Mouse (Mus musculus): Measurements from ENCODE around the gene Olfr521. TPM values are rescaled to one million over a fixed set of nuclear protein-coding genes. Genes with fewer than 3 reads are reported as not detected.

Gene Olfr521
- polyA plus RNA-seq, 1 experiment from 2014 or later = not detected

- no peak for ATAC-seq (ENCODE audit: low read depth)
- H3K36me3 ChIP-seq (ENCODE audit: control insufficient read depth, insufficient read depth, low read length) = no peaks in the 10 kb centered on the region
- no peak overlapping the region for H3K9ac ChIP-seq (replicated peaks; ENCODE audit: low read depth, low read length)
- H3K4me1 ChIP-seq (ENCODE audit: control insufficient read depth, insufficient read depth, low read length) = no peaks in the 10 kb centered on the region
- H3K4me2 ChIP-seq (ENCODE audit: low read depth, low read length) = no peak overlapping the region
- H3K4me3 ChIP-seq (ENCODE audit: low read depth, low read length) = no peak overlapping the region
- no peak overlapping the region for H3K27ac ChIP-seq (ENCODE audit: low read depth, low read length)
- no peaks in the 10 kb centered on the region for H3K27me3 ChIP-seq (ENCODE audit: control insufficient read depth, insufficient read depth, low read length)
- no peaks in the 10 kb centered on the region for H3K9me3 ChIP-seq (ENCODE audit: control insufficient read depth, low read length)
- 84% methylated on average over 3 of the region's 3 CpGs for WGBS
These were observed 23.5 kb downstream of the Olfr521 start for GRCm38 (mm10) chr7:99786774-99787173.

- 14% methylated on average over 2 of the region's 2 CpGs for WGBS
- H3K27me3 ChIP-seq (ENCODE audit: control insufficient read depth, insufficient read depth, low read length) = no peaks in the 10 kb centered on the region
- H3K36me3 ChIP-seq (ENCODE audit: control insufficient read depth, insufficient read depth, low read length) = no peaks in the 10 kb centered on the region
- no peak for ATAC-seq (ENCODE audit: low read depth)
- H3K9me3 ChIP-seq (ENCODE audit: control insufficient read depth, low read length) = no peaks in the 10 kb centered on the region
- H3K27ac ChIP-seq (ENCODE audit: low read depth, low read length) = no peak overlapping the region
- no peak overlapping the region for H3K4me3 ChIP-seq (ENCODE audit: low read depth, low read length)
- no peaks in the 10 kb centered on the region for H3K4me1 ChIP-seq (ENCODE audit: control insufficient read depth, insufficient read depth, low read length)
- H3K9ac ChIP-seq (replicated peaks; ENCODE audit: low read depth, low read length) = no peak overlapping the region
- H3K4me2 ChIP-seq (ENCODE audit: low read depth, low read length) = no peak overlapping the region
These were observed 24.6 kb downstream of the Olfr521 start for GRCm38 (mm10) chr7:99787935-99788334.

GRCm38 (mm10) chr7:99788563-99788962, 25.3 kb downstream of the Olfr521 start:
- Histone ChIP-seq H3K9ac (replicated peaks; ENCODE audit: low read depth, low read length) (no peak overlapping the region), H3K4me3 (ENCODE audit: low read depth, low read length) (no peak overlapping the region), H3K4me1 (ENCODE audit: control insufficient read depth, insufficient read depth, low read length) (no peaks in the 10 kb centered on the region), H3K27ac (ENCODE audit: low read depth, low read length) (no peak overlapping the region), H3K9me3 (ENCODE audit: control insufficient read depth, low read length) (no peaks in the 10 kb centered on the region), H3K4me2 (ENCODE audit: low read depth, low read length) (no peak overlapping the region), H3K27me3 (ENCODE audit: control insufficient read depth, insufficient read depth, low read length) (no peaks in the 10 kb centered on the region), H3K36me3 (ENCODE audit: control insufficient read depth, insufficient read depth, low read length) (no peaks in the 10 kb centered on the region)
- no peak for ATAC-seq (ENCODE audit: low read depth)
- WGBS = 28% methylated on average over 5 of the region's 5 CpGs

- Histone ChIP-seq H3K4me2 (ENCODE audit: low read depth, low read length) (no peak overlapping the region), H3K36me3 (ENCODE audit: control insufficient read depth, insufficient read depth, low read length) (no peaks in the 10 kb centered on the region), H3K4me3 (ENCODE audit: low read depth, low read length) (no peak overlapping the region), H3K9ac (replicated peaks; ENCODE audit: low read depth, low read length) (no peak overlapping the region), H3K27ac (ENCODE audit: low read depth, low read length) (peak overlapping the region; percentile 68), H3K9me3 (ENCODE audit: control insufficient read depth, low read length) (no peaks in the 10 kb centered on the region), H3K27me3 (ENCODE audit: control insufficient read depth, insufficient read depth, low read length) (no peaks in the 10 kb centered on the region), H3K4me1 (ENCODE audit: control insufficient read depth, insufficient read depth, low read length) (peaks cover 9% of the 10 kb centered on the region; the same call in 1 of the 2 replicates)
- WGBS = 43% methylated on average over 10 of the region's 10 CpGs
- peak; percentile 52 for ATAC-seq (ENCODE audit: low read depth)
These were observed 27.5 kb downstream of the Olfr521 start for GRCm38 (mm10) chr7:99790816-99791215.

GRCm38 (mm10) chr7:99794096-99794495, 30.8 kb downstream of the Olfr521 start:
- no peaks in the 10 kb centered on the region for H3K27me3 ChIP-seq (ENCODE audit: control insufficient read depth, insufficient read depth, low read length)
- peaks cover 17% of the 10 kb centered on the region for H3K4me1 ChIP-seq (ENCODE audit: control insufficient read depth, insufficient read depth, low read length)
- no peak overlapping the region for H3K4me2 ChIP-seq (ENCODE audit: low read depth, low read length)
- no peaks in the 10 kb centered on the region for H3K36me3 ChIP-seq (ENCODE audit: control insufficient read depth, insufficient read depth, low read length)
- no peak overlapping the region for H3K9ac ChIP-seq (replicated peaks; ENCODE audit: low read depth, low read length)
- no peak overlapping the region for H3K27ac ChIP-seq (ENCODE audit: low read depth, low read length)
- H3K9me3 ChIP-seq (ENCODE audit: control insufficient read depth, low read length) = no peaks in the 10 kb centered on the region
- 70% methylated on average over 2 of the region's 2 CpGs for WGBS
- ATAC-seq (ENCODE audit: low read depth) = no peak
- no peak overlapping the region for H3K4me3 ChIP-seq (ENCODE audit: low read depth, low read length)

- H3K4me1 ChIP-seq (ENCODE audit: control insufficient read depth, insufficient read depth, low read length) = peaks cover 17% of the 10 kb centered on the region
- ATAC-seq (ENCODE audit: low read depth) = peak; percentile 73
- no peaks in the 10 kb centered on the region for H3K36me3 ChIP-seq (ENCODE audit: control insufficient read depth, insufficient read depth, low read length)
- no peaks in the 10 kb centered on the region for H3K27me3 ChIP-seq (ENCODE audit: control insufficient read depth, insufficient read depth, low read length)
- peak overlapping the region; percentile 19 for H3K4me2 ChIP-seq (ENCODE audit: low read depth, low read length)
- no peaks in the 10 kb centered on the region for H3K9me3 ChIP-seq (ENCODE audit: control insufficient read depth, low read length)
- H3K9ac ChIP-seq (replicated peaks; ENCODE audit: low read depth, low read length) = no peak overlapping the region
- H3K27ac ChIP-seq (ENCODE audit: low read depth, low read length) = peak overlapping the region; percentile 60
- 9% methylated on average over 17 of the region's 17 CpGs for WGBS
- H3K4me3 ChIP-seq (ENCODE audit: low read depth, low read length) = no peak overlapping the region
These were observed 32.1 kb downstream of the Olfr521 start for GRCm38 (mm10) chr7:99795192-99795981.

- peak overlapping the region; percentile 66; the same call in 1 of the 2 replicates for H3K27ac ChIP-seq (ENCODE audit: low read depth, low read length)
- H3K9ac ChIP-seq (replicated peaks; ENCODE audit: low read depth, low read length) = no peak overlapping the region
- ATAC-seq (ENCODE audit: low read depth) = no peak
- H3K4me1 ChIP-seq (ENCODE audit: control insufficient read depth, insufficient read depth, low read length) = peaks cover 17% of the 10 kb centered on the region
- H3K27me3 ChIP-seq (ENCODE audit: control insufficient read depth, insufficient read depth, low read length) = no peaks in the 10 kb centered on the region
- 49% methylated on average over 3 of the region's 3 CpGs for WGBS
- no peak overlapping the region for H3K4me2 ChIP-seq (ENCODE audit: low read depth, low read length)
- no peaks in the 10 kb centered on the region for H3K36me3 ChIP-seq (ENCODE audit: control insufficient read depth, insufficient read depth, low read length)
- no peak overlapping the region for H3K4me3 ChIP-seq (ENCODE audit: low read depth, low read length)
- no peaks in the 10 kb centered on the region for H3K9me3 ChIP-seq (ENCODE audit: control insufficient read depth, low read length)
These were observed 33.2 kb downstream of the Olfr521 start for GRCm38 (mm10) chr7:99796471-99796870.

GRCm38 (mm10) chr7:99797261-99797660, 34.0 kb downstream of the Olfr521 start:
- Histone ChIP-seq H3K4me3 (ENCODE audit: low read depth, low read length) (no peak overlapping the region), H3K4me1 (ENCODE audit: control insufficient read depth, insufficient read depth, low read length) (peaks cover 17% of the 10 kb centered on the region), H3K27me3 (ENCODE audit: control insufficient read depth, insufficient read depth, low read length) (no peaks in the 10 kb centered on the region), H3K9ac (replicated peaks; ENCODE audit: low read depth, low read length) (no peak overlapping the region), H3K4me2 (ENCODE audit: low read depth, low read length) (no peak overlapping the region), H3K27ac (ENCODE audit: low read depth, low read length) (no peak overlapping the region), H3K9me3 (ENCODE audit: control insufficient read depth, low read length) (no peaks in the 10 kb centered on the region), H3K36me3 (ENCODE audit: control insufficient read depth, insufficient read depth, low read length) (no peaks in the 10 kb centered on the region)
- ATAC-seq (ENCODE audit: low read depth) = no peak
- WGBS = 57% methylated on average over 3 of the region's 3 CpGs

- 34% methylated on average over 6 of the region's 6 CpGs for WGBS
- no peak overlapping the region for H3K9ac ChIP-seq (replicated peaks; ENCODE audit: low read depth, low read length)
- peaks cover 17% of the 10 kb centered on the region for H3K4me1 ChIP-seq (ENCODE audit: control insufficient read depth, insufficient read depth, low read length)
- no peak overlapping the region for H3K4me3 ChIP-seq (ENCODE audit: low read depth, low read length)
- no peak overlapping the region for H3K27ac ChIP-seq (ENCODE audit: low read depth, low read length)
- no peaks in the 10 kb centered on the region for H3K9me3 ChIP-seq (ENCODE audit: control insufficient read depth, low read length)
- H3K36me3 ChIP-seq (ENCODE audit: control insufficient read depth, insufficient read depth, low read length) = no peaks in the 10 kb centered on the region
- ATAC-seq (ENCODE audit: low read depth) = peak; percentile 67; the same call in 1 of the 2 replicates
- H3K4me2 ChIP-seq (ENCODE audit: low read depth, low read length) = no peak overlapping the region
- no peaks in the 10 kb centered on the region for H3K27me3 ChIP-seq (ENCODE audit: control insufficient read depth, insufficient read depth, low read length)
These were observed 34.8 kb downstream of the Olfr521 start for GRCm38 (mm10) chr7:99797911-99798647.
